Mouse (Mus musculus) cerebellum, postnatal 10 days (tissue): ENCODE results near the gene Fam120a.

ENCODE experiments used
- DNase-seq, 2 experiments: peaks; one replicate each; pipeline ENCODE4 v3.0.0; 2021; ENCODE audit warnings: mixed read lengths in 2 of 2

Gene Fam120a

DNA sequence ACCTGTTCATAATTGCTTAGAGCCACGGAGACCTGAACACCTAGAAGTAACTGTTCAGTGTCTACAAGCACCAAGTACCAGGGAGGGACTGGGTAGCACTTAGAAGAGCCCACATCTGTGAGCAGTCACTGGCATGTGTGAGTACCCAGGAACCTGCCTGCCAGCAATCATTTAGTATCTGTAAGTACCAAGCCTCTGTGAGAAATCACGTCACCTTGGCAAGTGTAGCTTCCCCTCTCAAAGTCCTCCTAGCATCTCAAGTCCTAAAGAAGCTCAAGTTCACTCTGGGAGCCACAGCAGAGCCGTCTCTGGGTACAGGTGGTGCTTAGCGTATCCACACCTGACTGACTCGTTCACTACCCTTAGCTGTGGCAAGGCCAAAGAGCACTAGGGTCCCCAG, 116.1 kb downstream of the Fam120a start:
- DNase-seq = no peak

DNA sequence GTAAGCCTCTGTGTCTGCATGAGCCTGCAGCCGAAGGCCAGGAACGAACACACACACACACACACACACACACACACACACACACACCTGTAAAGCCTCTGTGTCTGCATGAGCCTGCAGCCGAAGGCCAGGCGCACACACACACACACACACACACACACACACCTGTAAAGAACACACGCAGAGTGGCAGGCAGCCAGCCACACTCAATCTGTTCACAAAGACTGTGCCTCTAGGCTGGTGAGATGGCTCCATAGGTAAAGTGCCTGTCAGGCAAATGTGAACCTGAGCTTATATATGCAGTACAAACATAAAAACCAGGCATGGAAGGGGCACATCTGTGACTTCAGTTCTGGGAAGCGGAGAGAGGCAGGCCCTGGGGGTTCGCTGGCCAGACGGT, 117.0 kb downstream of the Fam120a start:
- DNase-seq = peak; percentile 74 to 76

DNA sequence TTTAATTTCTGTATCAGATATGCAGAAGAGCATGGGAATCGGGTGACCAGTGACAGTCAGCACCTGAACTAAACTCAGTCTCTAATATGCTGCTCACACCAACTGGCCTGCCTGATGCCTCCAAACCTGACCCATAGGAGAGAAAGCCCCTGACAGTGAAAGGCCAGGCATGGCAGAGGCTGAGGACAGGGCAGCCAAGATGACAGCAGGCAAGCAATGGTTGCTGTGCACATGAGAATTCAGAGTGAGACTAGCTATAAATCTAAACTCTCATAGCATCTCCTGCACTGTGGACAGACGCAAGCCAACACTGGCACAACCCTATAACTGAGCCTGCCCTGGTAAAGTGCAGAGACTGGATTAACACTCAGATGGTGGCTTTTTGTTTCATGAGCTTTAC, 117.5 kb downstream of the Fam120a start:
- DNase-seq = peak; percentile 50 to 55

DNA sequence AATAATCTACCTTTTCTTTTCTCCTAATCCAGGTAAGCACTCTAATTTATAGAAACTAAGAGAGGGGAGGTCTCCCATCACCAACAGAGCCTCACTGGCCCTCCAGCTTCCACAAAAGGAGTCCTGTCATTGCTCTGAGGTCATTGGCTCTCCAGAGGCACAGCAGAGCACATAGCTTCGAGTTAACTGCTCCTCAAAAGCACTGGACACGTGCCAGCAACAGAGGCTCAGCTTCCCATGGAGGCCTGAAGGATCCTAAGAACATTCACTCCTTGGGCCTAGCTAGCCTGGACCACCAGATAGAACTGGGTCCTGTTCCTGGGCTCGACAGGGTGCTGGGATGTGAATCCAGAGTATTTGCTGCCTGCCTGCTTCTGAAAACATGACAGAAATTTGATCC, 118.7 kb downstream of the Fam120a start:
- peak; percentile 68 for DNase-seq

DNA sequence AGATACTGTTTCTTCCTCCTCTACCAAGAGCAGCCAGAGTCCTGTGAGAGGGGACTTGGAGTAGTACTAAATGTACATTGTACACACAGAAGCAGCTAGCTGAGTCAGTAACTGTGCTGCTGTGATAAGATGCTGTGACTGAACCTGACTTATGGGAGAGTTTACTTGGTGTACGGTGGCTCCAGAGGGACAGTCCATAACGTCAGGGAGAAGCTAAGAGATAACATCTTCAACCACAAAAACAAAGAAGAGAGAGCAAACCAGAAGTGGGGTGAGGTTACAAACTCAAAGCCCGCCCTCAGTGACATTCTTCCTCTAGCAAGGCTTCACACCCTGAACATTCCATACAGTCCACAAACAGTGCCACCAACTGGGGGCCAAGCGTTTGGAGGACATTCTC, 122.5 kb downstream of the Fam120a start:
- no peak for DNase-seq

DNA sequence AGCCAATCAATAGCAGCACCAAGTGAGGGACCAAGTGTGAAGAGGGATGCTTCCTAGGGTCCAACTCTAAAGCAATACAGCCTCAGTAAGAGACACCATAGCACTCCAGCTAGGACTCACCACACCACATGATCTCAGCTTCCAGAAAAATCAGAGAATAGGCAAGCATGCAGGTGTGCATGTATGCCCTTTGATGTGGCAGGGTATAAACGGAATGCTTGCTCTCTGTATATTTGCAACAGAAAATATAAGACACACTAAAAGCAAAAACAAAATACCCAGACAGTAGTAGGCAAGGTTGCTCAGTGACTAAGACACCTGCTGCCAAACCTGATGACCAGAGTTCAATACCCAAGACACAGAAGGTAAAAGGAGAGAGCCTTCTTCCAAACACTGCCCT, 124.3 kb downstream of the Fam120a start:
- DNase-seq = no peak

DNA sequence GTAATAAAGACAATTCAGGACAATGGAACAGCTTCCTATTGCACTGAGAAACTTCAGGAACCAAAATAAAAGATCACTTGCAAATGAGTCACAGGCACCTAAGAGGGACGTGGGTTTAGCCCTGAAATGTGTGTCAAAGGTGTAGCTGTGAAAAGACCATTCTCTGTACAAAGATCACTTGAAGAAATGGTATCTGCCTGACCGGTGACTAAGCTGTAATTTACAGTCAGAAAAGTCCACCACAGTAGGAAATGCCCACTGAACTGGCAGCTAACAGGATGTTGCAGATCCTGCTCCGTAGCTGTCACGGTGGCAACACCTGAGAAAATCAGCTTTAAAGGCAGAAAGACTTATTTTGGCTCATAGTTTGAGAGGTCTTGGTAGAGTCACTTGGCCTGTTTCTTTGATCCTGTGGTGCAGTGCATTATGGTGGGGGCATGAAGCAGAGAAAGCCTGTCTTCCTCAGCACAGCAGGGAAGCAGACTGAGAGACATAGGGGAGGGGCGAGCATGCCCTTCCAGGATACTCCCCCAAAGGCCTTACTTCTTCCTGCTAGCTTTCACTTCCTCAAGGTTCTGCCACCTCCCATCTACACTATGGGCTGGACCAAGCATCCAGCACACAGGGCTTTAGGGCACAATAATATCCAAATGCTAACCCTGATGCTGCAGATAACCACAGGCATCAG, 125.8 kb downstream of the Fam120a start:
- no peak for DNase-seq

DNA sequence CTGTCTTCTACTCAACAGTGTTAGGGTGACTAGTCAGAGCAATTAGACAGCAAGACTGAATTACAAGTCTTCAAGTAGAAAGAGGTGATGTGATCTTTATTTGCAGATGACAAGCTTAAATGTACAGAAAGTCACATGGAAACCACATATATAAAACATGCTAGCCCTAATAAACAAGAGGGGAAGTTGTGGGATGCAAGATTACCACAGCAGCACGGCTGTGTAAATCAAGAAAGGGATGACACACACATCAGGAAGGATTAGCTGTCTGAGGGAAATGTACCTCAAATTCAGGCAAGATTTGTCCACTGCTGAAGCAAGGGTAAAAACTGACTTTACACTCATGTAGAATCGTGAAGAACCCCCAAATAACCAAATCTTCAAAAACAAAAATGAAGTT, 129.5 kb downstream of the Fam120a start:
- no peak for DNase-seq

DNA sequence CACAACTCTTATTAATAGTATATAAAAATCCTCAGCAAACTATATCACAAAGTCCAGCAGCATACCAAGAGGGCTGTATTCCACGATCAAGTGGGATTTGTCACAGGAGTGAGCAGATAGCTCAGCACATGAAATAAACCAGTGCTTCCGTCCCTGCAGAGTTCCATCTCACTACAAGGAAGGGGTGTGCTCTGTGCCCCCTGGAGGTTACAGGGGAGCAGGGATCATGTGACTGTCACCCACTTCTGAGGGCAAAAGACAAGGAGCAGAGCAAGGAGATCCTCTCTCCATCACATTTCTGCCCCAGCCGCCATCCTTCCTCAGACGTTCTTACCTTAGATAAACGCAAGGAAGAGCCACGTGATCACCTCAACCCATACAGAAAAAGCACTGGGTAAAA, 130.3 kb downstream of the Fam120a start:
- no peak for DNase-seq

DNA sequence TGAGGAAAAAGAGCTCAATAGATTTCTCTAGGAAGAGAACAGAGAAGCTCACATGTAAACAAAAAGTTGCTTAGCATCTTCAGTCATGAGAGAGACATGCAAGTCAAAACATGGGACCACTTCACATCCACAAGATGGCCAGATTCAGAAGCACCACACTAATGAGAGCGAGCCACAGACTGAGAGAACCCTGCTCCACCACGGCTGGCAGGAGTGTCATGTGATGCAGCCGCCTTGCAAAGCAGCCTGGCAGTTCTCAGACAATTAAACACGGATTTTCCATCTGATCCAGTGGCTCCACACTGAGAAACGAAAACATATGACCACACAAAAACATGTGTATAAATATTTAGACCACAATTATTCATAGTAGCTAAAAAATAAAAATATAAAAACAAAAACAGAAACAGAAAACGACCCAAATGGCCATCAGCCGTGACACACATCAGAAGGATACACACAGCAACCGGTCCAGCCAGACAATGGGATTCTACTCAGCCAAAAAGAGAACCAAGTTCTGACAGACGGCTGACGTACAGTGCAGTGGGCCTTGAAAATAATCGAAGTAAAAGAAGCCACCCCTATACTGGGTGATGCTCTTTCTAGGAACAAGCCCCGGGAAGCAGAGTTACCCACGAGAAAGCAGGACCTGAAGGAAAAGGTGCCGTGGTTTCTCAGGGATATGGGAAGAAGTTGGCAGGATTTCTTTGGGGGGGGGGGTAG, 137.1 kb downstream of the Fam120a start:
- DNase-seq = peak; percentile 69 to 73

DNA sequence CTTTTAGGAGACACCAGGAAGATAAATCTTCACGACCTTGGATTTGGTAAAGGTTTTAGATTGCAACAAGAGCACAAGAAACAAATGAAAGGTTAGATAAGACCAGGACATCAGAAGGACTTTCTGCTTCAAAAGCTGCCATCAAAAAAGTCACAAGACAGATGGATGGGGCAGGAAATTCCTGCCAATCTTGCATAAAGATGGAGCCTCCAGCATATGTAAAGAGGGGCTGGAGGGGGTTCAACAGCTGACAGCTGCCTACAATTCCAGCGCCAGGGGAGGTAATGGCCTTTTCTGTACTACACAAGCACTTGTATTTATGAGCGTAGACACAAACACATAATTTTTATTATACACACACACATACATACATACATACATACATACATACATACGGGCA, 138.0 kb downstream of the Fam120a start:
- DNase-seq = peak; percentile 47 to 50
